Mouse (Mus musculus) heart, embryonic 11.5 days (tissue): ENCODE results near the gene Chst11. TPM values are rescaled to one million over a fixed set of nuclear protein-coding genes. Genes with fewer than 3 reads are reported as not detected.
"Not testable (repeated sequence)": the region's sequence is repeated elsewhere in the genome, so short reads cannot be mapped to it uniquely, and the experiment has no call there.

ENCODE experiments used
- ATAC-seq: fragments of 200-750 bp; cut with Nextera tagmentation; replicated peaks from 2 replicates; pipeline ENCODE4 v1.8.0; 2017; ENCODE audit warnings: moderate library complexity; ENCODE audit not compliant: insufficient number of reproducible peaks, low FRiP score, low TSS enrichment
- H3K27ac ChIP-seq: fragments of 300-500 bp; sonication (generic); 2 replicates; pipeline ENCODE4 v1.5.1; 2014; ENCODE audit warnings: mild to moderate bottlenecking, low read depth, low read length
- H3K27me3 ChIP-seq: fragments of 300-500 bp; sonication (generic); 2 replicates; pipeline ENCODE4 v1.6.1; 2014; ENCODE audit warnings: mild to moderate bottlenecking, low read length, mixed read lengths; ENCODE audit not compliant: control insufficient read depth, insufficient read depth
- H3K36me3 ChIP-seq: fragments of 300-500 bp; sonication (generic); 2 replicates; pipeline ENCODE4 v1.6.1; 2014; ENCODE audit warnings: mild to moderate bottlenecking, low read length, moderate library complexity, mixed read lengths; ENCODE audit not compliant: control insufficient read depth, insufficient read depth
- H3K4me1 ChIP-seq: fragments of 300-500 bp; sonication (generic); 2 replicates; pipeline ENCODE4 v1.6.1; 2014; ENCODE audit warnings: low read length; ENCODE audit not compliant: control insufficient read depth, insufficient read depth
- H3K4me2 ChIP-seq: fragments of 300-500 bp; sonication (generic); 2 replicates; pipeline ENCODE4 v1.6.1; 2014; ENCODE audit warnings: mild to moderate bottlenecking, moderate library complexity
- H3K4me3 ChIP-seq: fragments of 300-500 bp; sonication (generic); 2 replicates; pipeline ENCODE4 v1.5.1; 2014; ENCODE audit warnings: low read depth, low read length
- H3K9ac ChIP-seq: fragments of 300-500 bp; sonication (generic); 2 replicates; pipeline ENCODE4 v1.6.1; 2014; ENCODE audit warnings: mild to moderate bottlenecking, low read depth, low read length, moderate library complexity
- H3K9me3 ChIP-seq: fragments of 300-500 bp; sonication (generic); replicated peaks from 2 replicates; pipeline ENCODE4 v1.6.1; 2016; ENCODE audit warnings: low read length; ENCODE audit not compliant: control insufficient read depth
- WGBS: fragments of 180-500 bp; shearing (Covaris S2); extraction: QIAGEN DNeasy Blood & Tissue Kit; methylation state at CpG from one replicate; pipeline ENCODE4 v1.1.7; 2014; ENCODE audit not compliant: insufficient replicate concordance; 5-methylcytosine and 5-hydroxymethylcytosine counted together
- polyA plus RNA-seq: library from polyadenylated mRNA; unstranded; fragments of >200 nt; fragmentation: Nextera tagmentation; extraction: Ambion mirVana; gene quantifications from 2 replicates; pipeline ENCODE4 v1.2.1, GENCODE M21; 2014

Gene Chst11
- polyA plus RNA-seq, 1 experiment from 2014 or later: 3.1 TPM

DNA sequence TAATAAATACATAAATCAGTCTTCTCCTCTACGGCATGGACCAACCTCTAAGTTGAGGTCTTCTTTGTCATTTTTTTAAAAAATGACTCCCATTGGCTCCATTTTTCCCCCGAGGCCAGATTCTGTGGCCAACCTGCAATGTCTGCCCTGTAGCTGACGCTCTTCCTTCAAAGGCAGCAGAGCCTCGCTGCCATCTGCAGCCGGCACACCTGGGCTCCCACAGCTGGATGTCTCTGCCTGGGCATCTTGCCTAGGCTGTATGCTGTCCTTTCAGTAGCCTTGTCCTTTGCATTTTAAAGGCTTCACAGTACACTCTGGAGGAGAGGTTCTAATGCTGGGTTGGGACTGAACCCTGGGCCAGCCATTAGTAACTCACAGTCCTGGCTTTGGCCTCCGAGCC is 132.6 kb downstream of the Chst11 start:
- H3K4me2 ChIP-seq: no peak overlapping the region
- H3K36me3 ChIP-seq: no peaks in the 10 kb centered on the region
- H3K9me3 ChIP-seq: no peaks in the 10 kb centered on the region
- ATAC-seq: no peak
- 84% methylated on average over 6 of the region's 6 CpGs for WGBS
- peaks cover 40% of the 10 kb centered on the region for H3K4me1 ChIP-seq
- no peak overlapping the region for H3K4me3 ChIP-seq
- H3K27me3 ChIP-seq: no peaks in the 10 kb centered on the region
- no peak overlapping the region for H3K27ac ChIP-seq
- no peak overlapping the region for H3K9ac ChIP-seq

DNA sequence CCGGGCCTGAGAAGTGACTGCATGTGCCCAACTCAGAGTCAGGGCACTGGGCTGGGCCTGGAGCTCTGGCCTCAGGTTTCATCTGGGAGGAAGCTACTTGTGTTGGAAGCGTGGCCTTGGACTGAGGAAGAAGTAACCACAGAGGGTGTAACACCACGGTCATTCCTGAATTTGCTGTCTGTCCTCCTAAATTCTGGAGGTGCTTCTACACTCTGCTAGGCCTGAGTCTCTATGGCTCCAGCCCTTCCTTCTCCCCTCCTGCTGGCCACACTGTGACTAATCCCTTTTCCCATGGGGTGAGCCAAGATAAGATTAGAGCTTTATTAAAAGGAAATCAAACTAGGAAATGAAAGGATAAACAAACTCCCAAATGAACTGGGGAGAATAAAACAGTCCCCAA is 133.3 kb downstream of the Chst11 start:
- no peak for ATAC-seq
- H3K4me2 ChIP-seq: no peak overlapping the region
- H3K27ac ChIP-seq: no peak overlapping the region
- WGBS: 46% methylated on average over 3 of the region's 3 CpGs
- H3K4me3 ChIP-seq: no peak overlapping the region
- H3K36me3 ChIP-seq: no peaks in the 10 kb centered on the region
- H3K9ac ChIP-seq: no peak overlapping the region
- peaks cover 36% of the 10 kb centered on the region for H3K4me1 ChIP-seq
- H3K9me3 ChIP-seq: no peaks in the 10 kb centered on the region
- no peaks in the 10 kb centered on the region for H3K27me3 ChIP-seq

DNA sequence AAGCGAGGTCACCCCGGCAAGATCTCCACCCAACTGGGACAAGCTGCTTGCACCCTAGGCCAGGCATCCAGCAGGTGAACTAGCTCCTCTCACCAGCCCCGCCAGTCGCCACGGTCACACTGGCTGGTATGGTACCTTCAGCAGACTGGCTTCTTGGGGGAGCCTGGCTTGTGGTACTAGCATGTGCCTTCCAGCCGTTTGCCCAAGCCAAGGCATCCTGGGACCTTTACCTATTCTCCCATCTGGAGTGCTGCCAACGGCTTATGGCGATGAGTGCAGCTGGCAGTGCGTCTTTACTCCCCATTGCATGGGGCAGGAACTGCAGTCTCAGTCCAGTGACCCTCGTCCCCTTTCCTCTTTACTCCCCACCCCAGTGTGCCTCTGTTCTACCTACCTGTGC is 133.7 kb downstream of the Chst11 start:
- WGBS: 76% methylated on average over 10 of the region's 10 CpGs
- no peak; the same call in 1 of the 2 replicates for ATAC-seq
- no peak overlapping the region for H3K27ac ChIP-seq

DNA sequence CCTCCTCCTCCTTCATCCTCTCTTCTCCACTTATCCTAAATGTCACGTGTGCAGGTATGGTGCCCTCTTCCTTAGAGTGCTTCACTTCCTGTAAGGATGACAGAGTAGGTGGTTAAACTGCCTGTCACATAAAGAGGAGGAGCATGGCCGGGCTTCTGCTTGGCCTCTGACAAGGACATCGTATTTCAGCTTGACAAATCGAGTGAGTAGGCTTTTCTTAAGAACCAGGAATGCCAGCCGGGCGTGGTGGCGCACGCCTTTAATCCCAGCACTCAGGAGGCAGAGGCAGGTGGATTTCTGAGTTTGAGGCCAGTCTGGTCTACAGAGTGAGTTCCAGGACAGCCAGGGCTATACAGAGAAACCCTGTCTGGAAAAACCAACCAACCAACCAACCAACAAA is 134.2 kb downstream of the Chst11 start:
- not testable (repeated sequence) for H3K4me3 ChIP-seq, H3K9ac ChIP-seq, ATAC-seq, H3K9me3 ChIP-seq, H3K36me3 ChIP-seq, H3K27ac ChIP-seq, H3K4me2 ChIP-seq, H3K27me3 ChIP-seq
- WGBS: 75% methylated on average over 8 of the region's 8 CpGs
- H3K4me1 ChIP-seq: peaks cover 36% of the 10 kb centered on the region

More for the DNA sequence above, 133.7 kb downstream of the Chst11 start:
- H3K27me3 ChIP-seq: no peaks in the 10 kb centered on the region
- no peak overlapping the region for H3K4me2 ChIP-seq
- H3K4me1 ChIP-seq: peaks cover 36% of the 10 kb centered on the region
- no peaks in the 10 kb centered on the region for H3K9me3 ChIP-seq
- H3K36me3 ChIP-seq: no peaks in the 10 kb centered on the region
- H3K9ac ChIP-seq: no peak overlapping the region
- H3K4me3 ChIP-seq: no peak overlapping the region

DNA sequence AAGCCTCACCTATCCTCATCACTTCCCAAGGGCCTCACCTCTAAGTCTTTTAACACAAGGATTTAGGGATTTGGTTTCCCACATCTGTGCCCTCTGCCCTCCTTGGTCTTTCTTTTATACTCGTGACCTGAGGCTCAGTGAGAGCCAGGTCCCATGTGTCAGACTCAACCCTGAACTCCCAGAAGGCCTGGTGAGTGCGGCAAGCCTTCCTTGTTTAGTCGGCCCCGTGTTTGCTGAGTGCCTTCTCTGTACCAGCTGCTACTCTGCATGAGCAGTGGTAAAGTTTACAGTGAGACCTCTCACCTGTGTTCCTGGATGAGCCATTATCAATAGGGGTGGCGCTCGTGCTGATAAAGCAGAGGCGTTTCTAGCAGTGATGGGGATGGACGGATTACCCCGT is 134.6 kb downstream of the Chst11 start:
- Histone ChIP-seq H3K9ac (no peak overlapping the region), H3K27me3 (no peaks in the 10 kb centered on the region), H3K9me3 (no peaks in the 10 kb centered on the region), H3K4me1 (peaks cover 36% of the 10 kb centered on the region), H3K4me3 (no peak overlapping the region), H3K4me2 (no peak overlapping the region), H3K27ac (no peak overlapping the region), H3K36me3 (no peaks in the 10 kb centered on the region)
- no peak for ATAC-seq
- WGBS: 40% methylated on average over 9 of the region's 9 CpGs

DNA sequence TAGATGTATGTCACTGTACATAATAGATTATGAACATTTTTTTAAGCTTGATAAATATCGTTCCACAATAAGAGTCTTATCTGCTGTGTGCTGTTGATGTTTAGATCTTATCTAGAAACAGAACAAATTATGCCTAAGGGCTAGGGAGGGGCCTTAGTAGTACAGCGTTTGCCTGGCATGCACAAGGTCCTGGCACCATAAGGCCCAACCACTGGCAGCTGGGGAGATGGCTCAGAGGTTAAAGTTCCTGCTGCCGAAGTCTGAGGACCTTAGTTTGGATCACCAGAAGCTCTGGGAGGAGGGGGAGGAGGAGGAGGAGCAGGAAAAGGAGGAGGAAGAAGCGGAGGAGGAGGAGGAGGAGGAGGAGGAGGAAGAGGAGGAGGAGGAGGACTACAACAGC is 135.6 kb downstream of the Chst11 start:
- Histone ChIP-seq H3K27ac (no peak overlapping the region), H3K4me1 (peaks cover 33% of the 10 kb centered on the region), H3K36me3 (no peaks in the 10 kb centered on the region), H3K4me2 (no peak overlapping the region), H3K9ac (no peak overlapping the region), H3K27me3 (no peaks in the 10 kb centered on the region), H3K9me3 (no peaks in the 10 kb centered on the region), H3K4me3 (no peak overlapping the region)
- ATAC-seq: no peak
- WGBS: 61% methylated on average over 4 of the region's 4 CpGs

DNA sequence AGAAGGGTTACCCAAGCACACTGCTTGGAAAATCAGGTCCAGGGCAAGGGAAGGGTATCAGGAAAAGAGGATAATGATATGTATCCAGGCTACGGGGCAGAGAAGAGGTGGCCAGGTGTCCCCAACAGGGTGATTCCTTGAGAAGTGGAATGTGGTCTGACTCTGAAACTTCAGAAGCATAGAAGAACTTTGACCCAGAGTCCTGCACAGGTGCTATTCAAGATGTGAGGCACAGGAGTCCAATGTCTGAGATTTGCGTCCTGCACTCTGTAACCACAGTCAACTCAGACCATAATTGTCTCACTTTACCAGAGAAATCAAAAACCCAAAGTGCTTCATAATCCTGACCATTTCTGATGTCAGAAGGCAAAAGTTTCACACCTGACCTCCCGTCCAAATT is 139.3 kb downstream of the Chst11 start:
- H3K4me2 ChIP-seq: no peak overlapping the region
- H3K27ac ChIP-seq: no peak overlapping the region
- H3K27me3 ChIP-seq: no peaks in the 10 kb centered on the region
- no peak for ATAC-seq
- H3K9ac ChIP-seq: no peak overlapping the region
- H3K4me3 ChIP-seq: no peak overlapping the region
- H3K4me1 ChIP-seq: peaks cover 8% of the 10 kb centered on the region
- H3K36me3 ChIP-seq: no peaks in the 10 kb centered on the region
- H3K9me3 ChIP-seq: no peaks in the 10 kb centered on the region
- WGBS: 84% methylated on average over 3 of the region's 3 CpGs

DNA sequence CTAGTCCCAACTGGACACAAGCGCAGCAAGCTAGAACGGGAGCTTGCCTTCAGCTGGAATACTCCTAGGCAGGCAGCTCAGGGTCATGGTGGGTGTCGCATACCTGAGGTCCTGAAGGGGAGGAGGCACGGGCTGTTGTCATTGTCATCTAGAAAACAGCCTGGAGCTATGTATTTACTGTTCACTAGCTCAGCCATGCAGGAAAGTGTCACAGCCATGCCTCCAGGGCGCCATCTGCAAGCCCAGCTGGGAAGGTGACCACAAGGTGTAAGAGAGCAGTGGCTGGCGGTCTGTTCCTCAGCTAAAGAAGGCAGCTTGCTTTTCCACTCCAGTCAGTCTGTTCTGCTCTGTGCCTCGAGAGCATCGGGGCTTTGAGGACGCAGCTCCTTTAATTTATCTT is 141.1 kb downstream of the Chst11 start:
- H3K27me3 ChIP-seq: no peaks in the 10 kb centered on the region
- ATAC-seq: no peak
- H3K4me2 ChIP-seq: no peak overlapping the region
- no peak overlapping the region for H3K9ac ChIP-seq
- WGBS: 58% methylated on average over 9 of the region's 9 CpGs
- no peaks in the 10 kb centered on the region for H3K9me3 ChIP-seq
- H3K4me3 ChIP-seq: no peak overlapping the region
- peaks cover 3% of the 10 kb centered on the region; the same call in 1 of the 2 replicates for H3K4me1 ChIP-seq
- H3K36me3 ChIP-seq: no peaks in the 10 kb centered on the region
- H3K27ac ChIP-seq: no peak overlapping the region

DNA sequence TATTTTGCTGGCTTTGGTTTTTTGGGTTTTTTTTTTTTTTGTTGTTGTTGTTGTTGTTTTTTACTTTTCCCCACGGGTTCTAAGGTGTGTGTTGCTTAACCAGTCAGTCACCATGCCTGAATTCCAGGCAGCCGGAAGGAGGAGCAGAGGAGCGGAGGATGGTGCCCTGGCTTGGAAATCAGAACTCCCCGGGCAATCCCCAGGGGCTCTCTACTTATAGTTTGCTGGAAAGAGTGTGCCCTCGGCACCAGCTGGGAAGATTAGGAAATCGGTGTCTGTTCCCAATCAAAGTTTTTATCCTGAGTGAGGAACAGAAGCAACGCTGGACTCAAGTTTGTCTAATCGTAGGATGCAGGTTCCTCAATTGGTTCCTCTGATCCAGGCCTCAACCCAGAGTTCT is 143.1 kb downstream of the Chst11 start:
- Histone ChIP-seq H3K4me2 (no peak overlapping the region), H3K9ac (no peak overlapping the region), H3K27me3 (no peaks in the 10 kb centered on the region), H3K4me1 (peaks cover 3% of the 10 kb centered on the region; the same call in 1 of the 2 replicates), H3K9me3 (no peaks in the 10 kb centered on the region), H3K27ac (no peak overlapping the region), H3K4me3 (no peak overlapping the region), H3K36me3 (no peaks in the 10 kb centered on the region)
- 54% methylated on average over 8 of the region's 8 CpGs for WGBS
- no peak for ATAC-seq
